Mouse (Mus musculus) erythroblast, embryonic 14.5 days (primary cell): ENCODE measurements around the gene 4930469K13Rik.

Experiments
- GATA1 ChIP-seq: IDR thresholded peaks from 2 replicates; pipeline ENCODE4 v1.6.1; 2012; ENCODE audit warnings: low read length, inconsistent platforms, mixed read lengths
- TAL1 ChIP-seq: IDR thresholded peaks from 3 replicates; pipeline ENCODE4 v1.6.1; 2012; ENCODE audit warnings: low read length, inconsistent platforms, mixed read lengths

GRCm38 (mm10) chr11:33986525-33986924 is 111.8 kb downstream of the 4930469K13Rik start:
- TF ChIP-seq GATA1 (no peak), TAL1 (no peak)
